Mouse (Mus musculus) adrenal gland (tissue): ENCODE data around the gene Hist1h3d.

ENCODE experiments used
- intact Hi-C: fragments of 180-260 bp; cut with DNase I; formaldehyde crosslinking; loops from one replicate; pipeline ENCODE4 v1.15.1; 2025
- microRNA-seq, 2 experiments: library from miRNA; unstranded; fragments of <30 nt; microRNA quantifications; one replicate each; pipeline ENCODE4; 2019

The Hist1h3d gene

GRCm38 (mm10) chr13:23620733-23621531 is 45.4 kb downstream of the Hist1h3d start, which contains the start of gene Hist1h2be:
Hist1h2be (minus strand) TSS chr13:23621124.
- intact Hi-C loops: no loop called here

GRCm38 (mm10) chr13:23621532-23622174 is 46.1 kb downstream of the Hist1h3d start:
- intact Hi-C loops: loop anchor here (2.0 kb wide), 1 partner anchor 61 kb away; the partner anchor contains the start of gene Hist1h2ac

GRCm38 (mm10) chr13:23622175-23622671 is 46.7 kb downstream of the Hist1h3d start, which contains the start of gene Hist1h1e:
Hist1h1e (minus strand) TSS chr13:23622558.
- intact Hi-C loops: loop anchor here (2.0 kb wide), 1 partner anchor 61 kb away; the partner anchor contains the start of gene Hist1h2ac

- intact Hi-C loops: loop anchor here (2.0 kb wide), 1 partner anchor 60 kb away; the partner anchor contains the start of gene Hist1h2ac
Measured at GRCm38 (mm10) chr13:23622861-23623450, 47.4 kb downstream of the Hist1h3d start.

Small RNA genes within 50 kb of the gene (microRNA-seq; reads per million reads assigned to microRNA genes)
- gene Gm44297 (0 reads per million in 2 experiments), gene Gm44359 (0 reads per million in 2 experiments), gene Gm44394 (0 reads per million in 2 experiments)
